Mouse (Mus musculus): ENCODE data around the gene Ago3.

DNA sequence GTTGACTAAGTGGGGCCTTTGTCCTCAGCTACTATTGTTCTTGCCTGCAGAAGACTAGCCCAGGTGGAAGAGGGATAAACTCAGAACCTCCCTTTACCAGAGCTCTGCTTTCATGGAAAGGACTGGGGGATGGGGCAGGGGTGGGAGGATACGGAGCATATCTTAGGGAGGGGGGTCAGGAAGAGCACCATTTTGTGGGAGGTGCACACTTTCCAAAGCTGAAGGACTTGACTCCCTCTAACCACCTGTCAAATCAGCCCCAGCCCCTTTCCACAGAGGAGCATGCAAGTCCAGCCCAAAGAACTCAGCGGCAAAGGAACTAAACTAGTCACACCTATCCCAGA, 35.5 kb upstream of the Ago3 start:
- TF ChIP-seq CTCF (IDR thresholded peaks at IDR 0.05; ENCODE audit: insufficient read depth, low read depth, low read length) (no peak), POLR2A (IDR thresholded peaks at IDR 0.05; ENCODE audit: insufficient read depth, low read depth, low read length) (no peak)

Measured in olfactory bulb, adult 2 months (tissue).